Mouse (Mus musculus): ENCODE results near the gene Ifi47. TPM values are rescaled to one million over a fixed set of nuclear protein-coding genes. Genes with fewer than 3 reads are reported as not detected.
"Not testable (repeated sequence)": the region's sequence is repeated elsewhere in the genome, so short reads cannot be mapped to it uniquely, and the experiment has no call there.

Ifi47 gene
- 37.5 and 45.3 TPM in 2 replicates for polyA plus RNA-seq (2012; rRNA removed)

DNA sequence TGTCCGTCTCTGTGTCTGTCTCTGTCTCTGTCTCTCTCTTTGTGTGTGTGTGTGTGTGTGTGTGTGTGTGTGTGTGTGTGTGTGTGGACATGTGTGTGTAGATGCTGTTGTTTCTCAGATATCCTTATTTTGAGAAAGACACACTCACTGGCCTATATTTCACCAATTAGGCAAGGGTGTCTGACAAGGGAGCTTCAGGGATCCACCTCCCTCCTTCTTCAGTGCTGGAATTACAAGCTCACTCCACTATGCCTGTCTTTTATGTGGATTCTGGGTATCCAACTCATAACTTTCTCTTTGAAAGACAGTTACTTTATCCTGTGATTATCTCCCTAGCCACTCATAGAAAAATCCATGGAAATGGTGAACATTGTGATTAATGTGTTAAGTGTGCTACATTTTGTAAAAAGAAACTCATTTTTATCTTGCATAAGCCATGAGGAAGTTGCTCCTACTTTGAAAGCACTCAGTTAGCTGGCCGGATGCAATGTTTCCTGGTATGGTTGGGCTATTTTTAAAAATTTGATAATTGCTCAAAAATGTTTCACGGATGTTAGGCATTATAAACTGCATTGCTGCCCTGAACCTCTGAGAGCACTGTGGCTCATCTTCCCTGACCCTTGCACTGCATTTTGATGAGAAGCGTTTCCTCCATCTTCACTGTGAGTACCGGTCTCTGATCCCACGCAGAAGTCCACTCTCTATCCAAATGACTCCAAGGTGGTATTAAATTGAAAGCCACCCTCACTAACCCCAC lies at the start of gene Ifi47:
Ifi47 (plus strand) TSS at position 587 of the 757 bp plus-strand sequence.
- WGBS: 38% methylated on average over 6 of the region's 6 CpGs
- not testable (repeated sequence) for H3K27me3 ChIP-seq (ENCODE audit: control insufficient read depth, insufficient read depth, low read length); H3K4me3 ChIP-seq (ENCODE audit: control insufficient read depth, insufficient read depth, low read length); DNase-seq; H3K4me1 ChIP-seq (replicated peaks; ENCODE audit: control insufficient read depth, insufficient read depth, low read length); H3K36me3 ChIP-seq (ENCODE audit: control insufficient read depth, insufficient read depth, low read length); H3K27ac ChIP-seq (ENCODE audit: control insufficient read depth, insufficient read depth, low read length)

DNA sequence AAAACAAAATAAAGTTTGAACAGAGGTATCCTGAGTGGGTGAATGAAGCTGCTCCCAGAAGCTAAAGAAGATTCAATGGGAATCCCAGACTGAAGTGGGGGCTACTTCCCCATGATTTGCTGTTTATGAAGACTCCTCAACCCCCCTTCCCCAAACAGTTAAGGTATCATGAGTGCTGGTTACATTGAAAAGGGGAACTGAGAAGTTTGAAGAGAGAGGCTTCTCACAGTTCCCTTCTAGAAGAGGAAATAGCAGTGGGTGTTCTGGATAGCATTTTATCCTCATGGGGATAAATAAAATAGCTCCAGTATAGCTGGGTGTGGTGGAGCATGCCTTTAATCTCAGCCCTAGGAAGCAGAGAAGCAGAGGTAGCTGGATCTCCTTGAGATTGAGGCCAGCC lies 26.3 kb upstream of the Ifi47 start:
- not testable (repeated sequence) for H3K27ac ChIP-seq (ENCODE audit: control insufficient read depth, insufficient read depth, low read length); H3K27me3 ChIP-seq (ENCODE audit: control insufficient read depth, insufficient read depth, low read length); DNase-seq; H3K4me1 ChIP-seq (replicated peaks; ENCODE audit: control insufficient read depth, insufficient read depth, low read length); H3K4me3 ChIP-seq (ENCODE audit: control insufficient read depth, insufficient read depth, low read length); H3K36me3 ChIP-seq (ENCODE audit: control insufficient read depth, insufficient read depth, low read length)

GRCm38 (mm10) chr11:49051093-49051891 lies 25.1 kb upstream of the Ifi47 start, which contains the start of gene 9930111J21Rik2:
Gene 9930111J21Rik2 (minus strand): TSS chr11:49051242.
- not testable (repeated sequence) for H3K27me3 ChIP-seq (ENCODE audit: control insufficient read depth, insufficient read depth, low read length); H3K27ac ChIP-seq (ENCODE audit: control insufficient read depth, insufficient read depth, low read length); H3K4me3 ChIP-seq (ENCODE audit: control insufficient read depth, insufficient read depth, low read length); H3K4me1 ChIP-seq (replicated peaks; ENCODE audit: control insufficient read depth, insufficient read depth, low read length); DNase-seq; H3K36me3 ChIP-seq (ENCODE audit: control insufficient read depth, insufficient read depth, low read length)
- WGBS: 20% methylated on average over 1 of the region's 6 CpGs

DNA sequence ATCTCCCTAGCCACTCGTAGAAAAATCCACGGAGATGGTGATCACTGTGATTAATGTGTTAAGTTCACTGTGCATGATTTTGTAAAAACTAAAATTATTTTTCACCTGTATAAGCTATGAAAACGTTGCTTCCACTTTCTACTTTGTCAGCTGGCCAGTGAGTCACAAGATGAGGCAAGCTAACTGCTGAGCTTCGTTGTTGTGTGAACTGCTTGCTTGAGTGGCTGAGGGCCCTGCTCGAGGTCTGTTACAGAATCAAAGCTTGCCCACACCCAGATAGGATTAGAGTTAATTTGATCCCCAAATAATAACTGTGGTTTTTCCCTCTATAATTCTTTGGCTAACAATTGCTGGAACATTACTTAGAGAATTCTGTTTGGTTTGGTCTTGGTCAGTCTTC lies 24.5 kb upstream of the Ifi47 start:
- no CpG with 5 or more reads among the region's 5 CpGs for WGBS
- H3K36me3 ChIP-seq (ENCODE audit: control insufficient read depth, insufficient read depth, low read length); H3K27me3 ChIP-seq (ENCODE audit: control insufficient read depth, insufficient read depth, low read length): not testable (repeated sequence)

DNA sequence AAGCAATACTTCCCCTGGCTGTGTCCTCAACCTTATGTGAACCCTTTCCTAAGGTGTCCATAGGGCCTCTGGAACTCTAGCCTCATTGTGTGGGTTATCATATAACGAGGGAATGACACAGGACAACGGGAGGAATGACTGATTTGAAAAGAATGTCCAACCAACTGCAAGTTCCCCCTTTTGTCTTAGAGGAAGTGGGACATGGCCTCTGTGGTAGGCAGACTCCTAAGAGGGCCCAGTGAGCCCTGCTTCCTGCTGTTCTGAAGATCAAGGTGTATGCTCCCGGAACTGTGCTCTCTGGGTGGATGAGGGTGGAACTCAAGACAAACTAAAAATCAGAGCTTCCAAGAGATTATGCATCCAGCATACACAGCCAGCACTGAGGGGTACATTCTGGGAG lies 16.3 kb upstream of the Ifi47 start:
- H3K36me3 ChIP-seq (ENCODE audit: control insufficient read depth, insufficient read depth, low read length); H3K4me1 ChIP-seq (replicated peaks; ENCODE audit: control insufficient read depth, insufficient read depth, low read length); H3K27me3 ChIP-seq (ENCODE audit: control insufficient read depth, insufficient read depth, low read length); DNase-seq; H3K4me3 ChIP-seq (ENCODE audit: control insufficient read depth, insufficient read depth, low read length); H3K27ac ChIP-seq (ENCODE audit: control insufficient read depth, insufficient read depth, low read length): not testable (repeated sequence)
- 7% methylated on average over 2 of the region's 3 CpGs for WGBS

More for the DNA sequence above, 24.5 kb upstream of the Ifi47 start:
- H3K4me3 ChIP-seq (ENCODE audit: control insufficient read depth, insufficient read depth, low read length); DNase-seq; H3K4me1 ChIP-seq (replicated peaks; ENCODE audit: control insufficient read depth, insufficient read depth, low read length); H3K27ac ChIP-seq (ENCODE audit: control insufficient read depth, insufficient read depth, low read length): not testable (repeated sequence)

GRCm38 (mm10) chr11:49061865-49062264 lies 14.5 kb upstream of the Ifi47 start:
- H3K4me3 ChIP-seq (ENCODE audit: control insufficient read depth, insufficient read depth, low read length): not testable (repeated sequence)

GRCm38 (mm10) chr11:49063713-49064469 lies 12.5 kb upstream of the Ifi47 start, which contains the start of gene Tgtp2:
Gene Tgtp2 (minus strand): TSS chr11:49064206.
- H3K4me1 ChIP-seq (replicated peaks; ENCODE audit: control insufficient read depth, insufficient read depth, low read length); H3K4me3 ChIP-seq (ENCODE audit: control insufficient read depth, insufficient read depth, low read length); H3K27me3 ChIP-seq (ENCODE audit: control insufficient read depth, insufficient read depth, low read length); H3K36me3 ChIP-seq (ENCODE audit: control insufficient read depth, insufficient read depth, low read length): not testable (repeated sequence)
- peak; percentile 40 for DNase-seq
- WGBS: 4% methylated on average over 5 of the region's 5 CpGs
- peak within 1 kb of the TSS; percentile 86 for H3K27ac ChIP-seq (ENCODE audit: control insufficient read depth, insufficient read depth, low read length)

More at GRCm38 (mm10) chr11:49061865-49062264, 14.5 kb upstream of the Ifi47 start:
- H3K36me3 ChIP-seq (ENCODE audit: control insufficient read depth, insufficient read depth, low read length); H3K27ac ChIP-seq (ENCODE audit: control insufficient read depth, insufficient read depth, low read length); H3K27me3 ChIP-seq (ENCODE audit: control insufficient read depth, insufficient read depth, low read length); H3K4me1 ChIP-seq (replicated peaks; ENCODE audit: control insufficient read depth, insufficient read depth, low read length); DNase-seq: not testable (repeated sequence)
- WGBS: 12% methylated on average over 2 of the region's 2 CpGs
